Mouse (Mus musculus): ENCODE measurements at regions not wholly inside any gene's neighbourhood (a gene's known extent, or its start where the extent isn't known, plus 50 kb on each side); places are given as distances from the start of the nearest gene placed in this dataset.
A peak's percentile ranks its signal among the peaks of the same experiment; 100 is the strongest.

- intact Hi-C loops (cut with DNase I) = no loop called here
- no peak for DNase-seq (ENCODE audit: low spot score)
These were observed 334.8 kb downstream of the Efna5 start for GRCm38 (mm10) chr17:62546286-62546685.

- peak; percentile 30 for DNase-seq (ENCODE audit: low spot score)
- intact Hi-C loops (cut with DNase I) = no loop called here
These were observed 335.8 kb downstream of the Efna5 start for GRCm38 (mm10) chr17:62545330-62545729.

- DNase-seq (ENCODE audit: low spot score) = no peak
- intact Hi-C loops (cut with DNase I) = no loop called here
These were observed 337.8 kb downstream of the Efna5 start for GRCm38 (mm10) chr17:62543056-62543975.

GRCm38 (mm10) chr17:62529911-62530310 is 351.2 kb downstream of the Efna5 start:
- DNase-seq (ENCODE audit: low spot score) = no peak
- intact Hi-C loops (cut with DNase I) = no loop called here

- DNase-seq (ENCODE audit: low spot score) = no peak
- intact Hi-C loops (cut with DNase I) = no loop called here
These were observed 353.6 kb downstream of the Efna5 start for GRCm38 (mm10) chr17:62527556-62527955.

GRCm38 (mm10) chr17:62513635-62514034 is 367.5 kb downstream of the Efna5 start:
- intact Hi-C loops (cut with DNase I) = no loop called here

GRCm38 (mm10) chr17:62510184-62510583 is 370.9 kb downstream of the Efna5 start:
- DNase-seq (ENCODE audit: low spot score) = no peak
- intact Hi-C loops (cut with DNase I) = no loop called here

More at GRCm38 (mm10) chr17:62513635-62514034, 367.5 kb downstream of the Efna5 start:
- no peak for DNase-seq (ENCODE audit: low spot score)

- no peak for DNase-seq (ENCODE audit: low spot score)
- intact Hi-C loops (cut with DNase I) = no loop called here
These were observed 373.2 kb downstream of the Efna5 start for GRCm38 (mm10) chr17:62507766-62508485.

- intact Hi-C loops (cut with DNase I) = no loop called here
These were observed 376.4 kb downstream of the Efna5 start for GRCm38 (mm10) chr17:62504691-62505090.

GRCm38 (mm10) chr17:62470739-62471138 is 410.4 kb downstream of the Efna5 start:
- intact Hi-C loops (cut with DNase I) = no loop called here

More at GRCm38 (mm10) chr17:62504691-62505090, 376.4 kb downstream of the Efna5 start:
- no peak for DNase-seq (ENCODE audit: low spot score)

GRCm38 (mm10) chr17:62469367-62469766 is 411.8 kb downstream of the Efna5 start:
- no peak for DNase-seq (ENCODE audit: low spot score)
- intact Hi-C loops (cut with DNase I) = no loop called here

More at GRCm38 (mm10) chr17:62470739-62471138, 410.4 kb downstream of the Efna5 start:
- DNase-seq (ENCODE audit: low spot score) = no peak

- intact Hi-C loops (cut with DNase I) = no loop called here
- DNase-seq (ENCODE audit: low spot score) = no peak
These were observed 412.3 kb downstream of the Efna5 start for GRCm38 (mm10) chr17:62468859-62469258.

- no peak for DNase-seq (ENCODE audit: low spot score)
- intact Hi-C loops (cut with DNase I) = no loop called here
These were observed 414.0 kb downstream of the Efna5 start for GRCm38 (mm10) chr17:62467072-62467471.

- DNase-seq (ENCODE audit: low spot score) = no peak
- intact Hi-C loops (cut with DNase I) = no loop called here
These were observed 416.1 kb downstream of the Efna5 start for GRCm38 (mm10) chr17:62464994-62465393.

GRCm38 (mm10) chr17:62464228-62464627 is 416.9 kb downstream of the Efna5 start:
- intact Hi-C loops (cut with DNase I) = no loop called here
- no peak for DNase-seq (ENCODE audit: low spot score)

- no peak for DNase-seq (ENCODE audit: low spot score)
- intact Hi-C loops (cut with DNase I) = no loop called here
These were observed 419.5 kb downstream of the Efna5 start for GRCm38 (mm10) chr17:62461304-62462245.

GRCm38 (mm10) chr17:62458964-62459363 is 422.2 kb downstream of the Efna5 start:
- DNase-seq (ENCODE audit: low spot score) = peak; percentile 32
- intact Hi-C loops (cut with DNase I) = no loop called here

GRCm38 (mm10) chr17:62438045-62438444 is 443.1 kb downstream of the Efna5 start:
- intact Hi-C loops (cut with DNase I) = no loop called here

GRCm38 (mm10) chr17:62436044-62436443 is 445.1 kb downstream of the Efna5 start:
- no peak for DNase-seq (ENCODE audit: low spot score)
- intact Hi-C loops (cut with DNase I) = no loop called here

More at GRCm38 (mm10) chr17:62438045-62438444, 443.1 kb downstream of the Efna5 start:
- DNase-seq (ENCODE audit: low spot score) = no peak
